Mouse (Mus musculus) heart, postnatal 36 days (tissue): ENCODE results near the gene Tpmt. TPM values are rescaled to one million over a fixed set of nuclear protein-coding genes. Genes with fewer than 3 reads are reported as not detected.

ENCODE experiments used
- DNase-seq, 2 experiments: peaks; one replicate each; pipeline ENCODE4 v3.0.0; 2021 to 2022
- intact Hi-C: fragments of 180-260 bp; cut with DNase I; formaldehyde crosslinking; loops from one replicate; pipeline ENCODE4 v1.15.1; 2025
- total RNA-seq, 2 experiments: library from RNA; stranded (reverse); gene quantifications; 2 replicates each; pipeline ENCODE4 v1.2.3; 2021

Tpmt gene
- total RNA-seq, 2 experiments from 2014 or later, result 3.6 to 4.2 TPM

- intact Hi-C loops, result no loop called here
- DNase-seq, result peak; percentile 99 to 100
Measured at GRCm38 (mm10) chr13:47043030-47043680, 1.4 kb downstream of the Tpmt start, which contains the start of gene Kdm1b. TSS of gene Kdm1b (plus strand) at chr13:47043499.

DNA sequence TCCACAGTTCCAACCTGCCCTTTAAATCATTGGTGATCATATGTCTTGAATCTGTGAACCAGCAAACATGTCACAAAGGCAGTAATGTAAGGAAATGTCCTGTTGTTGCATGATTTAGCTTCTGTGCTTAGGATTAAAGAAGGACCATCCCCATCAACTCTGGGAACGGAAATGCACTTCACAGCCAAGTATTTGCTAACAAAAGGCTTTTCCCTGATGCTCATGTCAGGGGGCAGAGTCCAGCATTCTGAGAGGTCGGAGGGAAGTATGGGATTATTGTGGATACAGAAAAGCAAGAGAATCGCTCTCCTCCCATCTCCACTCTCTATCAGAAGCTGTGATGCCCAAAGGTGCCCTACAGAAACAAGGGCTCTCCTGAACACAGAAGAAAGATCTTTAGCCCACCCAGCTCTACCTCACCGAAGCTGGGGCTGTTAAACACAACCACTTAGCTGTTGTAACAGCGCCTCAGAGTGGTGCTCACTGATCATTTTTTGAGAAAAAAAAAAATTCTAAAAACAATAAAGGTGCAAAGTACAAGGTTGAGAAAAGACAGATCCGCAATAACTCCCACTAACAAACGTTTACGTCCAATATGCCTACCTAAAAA, 2.4 kb downstream of the Tpmt start:
- intact Hi-C loops, result no loop called here
- no peak for DNase-seq

GRCm38 (mm10) chr13:47040061-47040460, 4.5 kb downstream of the Tpmt start:
- intact Hi-C loops, result no loop called here
- no peak for DNase-seq

- no peak for DNase-seq
- intact Hi-C loops, result no loop called here
Measured at GRCm38 (mm10) chr13:47037946-47038345, 6.6 kb downstream of the Tpmt start.

DNA sequence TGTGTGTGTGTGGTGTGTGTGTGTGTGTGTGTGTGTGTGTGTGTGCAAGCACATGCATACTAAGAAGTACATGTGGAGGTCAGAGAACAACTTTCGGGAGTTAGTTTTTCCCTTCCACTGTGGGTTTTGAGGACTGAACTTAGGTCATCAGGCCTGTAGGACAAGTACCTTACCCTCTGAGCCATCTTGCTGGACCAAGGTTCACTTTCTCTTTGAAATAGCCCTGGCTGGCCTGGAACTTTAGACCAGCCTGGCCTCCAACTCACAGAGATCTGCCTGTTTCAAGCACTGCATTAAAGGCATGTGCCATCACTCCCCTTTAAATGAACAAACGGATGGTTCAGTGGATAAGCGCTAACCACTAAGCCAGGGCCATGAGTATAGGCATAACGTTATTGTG, 10.9 kb downstream of the Tpmt start:
- intact Hi-C loops, result no loop called here
- no peak for DNase-seq

DNA sequence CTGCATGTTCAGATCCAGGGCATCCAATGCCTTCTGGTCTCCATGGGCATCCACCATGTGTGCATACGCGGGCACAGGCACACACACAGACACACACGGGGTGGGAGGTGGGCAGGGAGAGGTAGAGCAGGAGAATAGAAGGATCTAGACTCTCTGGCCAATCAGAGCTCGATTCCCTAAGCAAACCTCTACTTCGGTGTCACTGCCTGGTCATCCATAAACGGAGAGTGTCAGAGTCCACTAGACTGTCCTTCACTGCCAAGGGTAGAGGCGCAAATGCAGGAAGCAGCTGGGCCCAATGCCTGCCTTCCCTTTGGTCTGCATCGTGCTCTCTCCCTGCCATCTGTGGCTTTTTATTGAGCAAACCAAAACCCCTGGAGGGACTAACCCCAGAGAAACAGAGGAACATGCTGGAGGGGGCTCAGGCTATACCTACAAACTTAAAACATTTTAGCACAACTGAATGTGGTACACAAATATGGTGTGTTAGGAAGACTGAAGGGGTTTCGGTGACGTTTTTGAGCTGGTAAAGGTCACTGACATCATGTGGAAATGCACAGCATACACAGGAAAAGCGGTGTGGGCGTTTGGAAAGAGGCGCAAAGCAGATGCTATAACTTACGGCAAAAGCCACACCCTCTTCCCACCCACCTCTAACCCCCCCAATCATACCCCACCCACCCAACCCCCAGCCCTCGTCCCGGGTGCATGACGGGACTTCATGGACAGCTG, 14.0 kb downstream of the Tpmt start:
- intact Hi-C loops, result no loop called here

GRCm38 (mm10) chr13:47020798-47021197, 23.7 kb downstream of the Tpmt start:
- intact Hi-C loops, result no loop called here
- DNase-seq, result no peak

More for the DNA sequence above, 14.0 kb downstream of the Tpmt start:
- DNase-seq, result no peak

DNA sequence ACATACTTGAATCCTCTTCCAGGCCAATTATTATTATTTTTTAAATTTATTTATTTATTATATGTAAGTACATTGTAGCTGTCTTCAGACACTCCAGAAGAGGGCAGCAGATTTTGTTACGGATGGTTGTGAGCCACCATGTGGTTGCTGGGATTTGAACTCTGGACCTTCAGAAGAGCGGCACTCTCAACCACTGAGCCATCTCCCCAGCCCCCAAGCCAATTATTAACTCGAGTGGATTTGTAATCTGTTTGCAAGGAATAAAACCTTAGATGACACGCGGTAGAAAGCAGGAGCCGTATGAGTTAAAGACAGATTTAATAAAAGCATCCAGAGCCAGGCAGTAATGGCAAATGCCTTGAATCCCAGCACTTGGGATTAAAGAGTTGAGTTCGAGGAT, 24.8 kb downstream of the Tpmt start:
- DNase-seq, result no peak
- intact Hi-C loops, result no loop called here

- DNase-seq, result peak; percentile 39 to 46
Measured at GRCm38 (mm10) chr13:47017259-47017658, 27.3 kb downstream of the Tpmt start.

DNA sequence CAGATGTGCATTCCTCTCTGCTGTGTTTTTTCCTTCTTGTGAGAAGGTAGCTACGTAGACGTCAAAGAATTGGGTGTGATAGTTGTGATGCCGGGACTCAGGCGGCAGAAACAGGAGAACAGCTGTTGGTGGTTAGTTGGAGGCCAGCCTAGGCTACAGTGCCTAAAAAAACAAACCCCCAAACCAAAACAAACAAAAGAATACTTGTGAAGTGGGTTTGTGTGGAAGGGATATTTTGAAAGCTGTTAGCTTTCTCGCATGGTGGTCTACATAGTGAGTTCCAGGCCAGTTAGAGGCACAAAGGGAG, 29.4 kb downstream of the Tpmt start:
- intact Hi-C loops, result no loop called here
- DNase-seq, result no peak

More at GRCm38 (mm10) chr13:47017259-47017658, 27.3 kb downstream of the Tpmt start:
- intact Hi-C loops, result no loop called here

GRCm38 (mm10) chr13:47014334-47015194, 30.0 kb downstream of the Tpmt start, which contains the start of gene Nhlrc1:
TSS of gene Nhlrc1 (minus strand) at chr13:47014850.
- intact Hi-C loops, result loop anchor here (1.0 to 5.0 kb wide), 3 partner anchors 37 to 176 kb away; no protein-coding TSS in a partner anchor
- DNase-seq, result peak; percentile 80 to 86

GRCm38 (mm10) chr13:47013740-47014139, 30.8 kb downstream of the Tpmt start:
- DNase-seq, result no peak

GRCm38 (mm10) chr13:47001590-47001989, 42.9 kb downstream of the Tpmt start:
- intact Hi-C loops, result no loop called here
- no peak for DNase-seq

More at GRCm38 (mm10) chr13:47013740-47014139, 30.8 kb downstream of the Tpmt start:
- intact Hi-C loops, result loop anchor here (1.0 to 5.0 kb wide), 3 partner anchors 36 to 175 kb away; no protein-coding TSS in a partner anchor

- no peak for DNase-seq
- intact Hi-C loops, result no loop called here
Measured at GRCm38 (mm10) chr13:46999498-46999897, 45.0 kb downstream of the Tpmt start.

DNA sequence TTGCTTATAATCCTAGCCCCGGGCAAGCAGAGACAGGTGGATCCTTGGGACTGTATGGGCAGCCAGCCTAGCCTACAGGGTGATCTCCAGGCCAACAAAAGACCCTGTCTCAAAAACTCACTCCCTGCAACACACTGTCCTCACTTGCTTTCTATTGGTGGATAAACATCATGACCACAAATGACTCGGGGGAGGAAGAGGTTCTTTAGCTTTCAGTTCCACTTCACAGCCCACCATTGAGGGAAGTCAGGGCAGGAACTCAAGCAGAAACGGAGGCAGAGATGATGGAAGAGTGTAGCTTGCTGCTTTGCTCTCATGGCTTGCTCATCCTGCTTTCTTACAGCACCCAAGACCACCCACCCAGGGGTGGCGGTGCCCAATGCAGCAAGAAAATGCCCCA, 47.2 kb downstream of the Tpmt start:
- DNase-seq, result no peak
- intact Hi-C loops, result no loop called here

DNA sequence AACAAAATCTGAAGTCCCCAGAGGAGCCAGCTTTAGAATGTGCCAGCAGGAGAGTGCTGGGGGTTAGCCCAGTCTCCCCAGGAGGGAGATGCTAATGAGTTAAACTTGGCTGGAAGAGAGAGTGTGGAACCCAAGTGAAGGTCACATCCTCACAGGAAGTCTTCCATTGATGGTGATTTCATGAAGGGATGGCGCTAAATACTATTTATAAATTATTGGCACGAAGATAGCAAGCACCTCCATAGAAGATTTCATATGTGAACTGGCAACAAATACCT, 51.3 kb downstream of the Tpmt start:
- no peak for DNase-seq
- intact Hi-C loops, result no loop called here

GRCm38 (mm10) chr13:46992516-46993273, 51.8 kb downstream of the Tpmt start:
- intact Hi-C loops, result no loop called here
- no peak for DNase-seq

DNA sequence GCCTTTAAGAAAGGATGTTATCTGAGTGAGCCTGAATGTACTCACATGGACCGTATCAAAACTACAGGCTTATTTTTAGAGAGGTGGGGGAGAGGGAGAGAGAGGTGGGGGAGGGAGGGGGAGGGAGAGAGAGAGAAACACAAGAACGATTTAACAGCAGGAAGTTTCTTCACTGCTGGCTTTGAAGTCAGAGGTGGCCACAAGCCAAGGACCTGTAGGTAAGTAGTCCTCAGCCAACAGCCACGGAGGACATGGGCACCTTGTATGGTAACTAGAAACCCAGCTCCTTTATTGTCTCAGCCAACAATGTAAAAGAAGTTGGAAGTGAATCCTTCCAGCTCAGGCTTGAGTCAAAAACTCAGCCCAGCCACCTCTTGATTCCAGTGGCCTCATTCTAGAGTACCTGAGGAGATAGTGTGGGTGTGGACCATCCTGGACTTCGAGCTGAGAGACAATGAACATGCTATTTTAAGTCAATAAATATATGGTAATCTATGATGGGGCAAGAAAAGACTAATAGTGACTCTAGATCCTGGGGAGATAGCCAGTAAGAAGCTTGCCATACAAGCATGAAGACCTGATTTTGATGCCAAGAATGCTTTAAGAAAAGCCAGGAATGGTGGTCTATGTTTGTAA, 54.0 kb downstream of the Tpmt start:
- DNase-seq, result no peak
- intact Hi-C loops, result loop anchor here (2.0 kb wide), 1 partner anchor 20 kb away; no protein-coding TSS in a partner anchor

DNA sequence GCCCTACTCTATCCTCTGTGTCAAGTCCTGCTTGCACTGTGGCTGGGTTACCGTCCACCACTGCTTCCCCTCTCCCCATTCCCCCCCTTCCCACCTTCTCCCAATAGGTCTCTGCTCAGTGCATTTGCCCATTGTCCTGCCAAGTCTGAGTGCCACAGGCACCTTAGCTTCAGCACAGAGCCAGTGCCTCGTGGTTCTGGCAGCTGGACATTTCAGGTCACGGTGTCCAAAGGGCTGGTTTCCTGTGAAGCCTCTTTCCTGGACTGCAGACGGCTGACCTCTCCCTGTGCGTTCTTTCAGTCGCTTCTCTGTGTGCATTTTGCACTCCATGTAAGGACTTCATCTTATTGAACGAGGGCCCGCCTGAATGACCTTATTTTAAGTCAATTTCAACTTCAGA, 56.6 kb downstream of the Tpmt start:
- intact Hi-C loops, result no loop called here
- DNase-seq, result peak; percentile 11 to 35

GRCm38 (mm10) chr13:46986208-46986607, 58.3 kb downstream of the Tpmt start:
- intact Hi-C loops, result no loop called here
- no peak for DNase-seq
